ENCODE assay signal across 19 mouse cellular contexts in genomic region chr14:122111681-122112080, GRCm38 (mm10). TPM values are rescaled to one million over a fixed set of nuclear protein-coding genes. Genes with fewer than 3 reads are reported as not detected.
DNase-seq lines count a peak whose midpoint lies in the region; ATAC-seq and TF ChIP-seq lines count a peak whose summit lies in the region.
"Had no signal": no experiment of that assay in that cellular context is flagged by ENCODE, and none has a peak within 500 bp of the region (broad histone marks: within the 10 kb centered on the region; RNA-seq: fewer than 3 reads in every experiment).

No protein-coding gene starts in this region.

- peak; percentile 50 for TF ChIP-seq CTCF in hindbrain, postnatal 0 days (IDR thresholded peaks at IDR 0.05; ENCODE audit: low read depth)
- TF ChIP-seq CTCF in midbrain, postnatal 0 days (IDR thresholded peaks at IDR 0.05): peak; percentile 63
- peak; percentile 62 for TF ChIP-seq CTCF in stomach, postnatal 0 days (IDR thresholded peaks at IDR 0.05; ENCODE audit: low read depth)

- peaks cover 13% of the 10 kb centered on the region for H3K4me1 ChIP-seq in hindbrain, postnatal 0 days (ENCODE audit: insufficient read depth, low read length)
- H3K4me1 ChIP-seq in hindbrain, embryonic 14.5 days (replicated peaks; ENCODE audit: control insufficient read depth, insufficient read depth, low read length): peaks cover 19% of the 10 kb centered on the region
- peaks cover 10% of the 10 kb centered on the region for H3K4me1 ChIP-seq in midbrain, postnatal 0 days (ENCODE audit: insufficient read depth, low read length)
- H3K4me1 ChIP-seq in midbrain, embryonic 15.5 days: peaks cover 23% of the 10 kb centered on the region
- H3K4me1 ChIP-seq in stomach, postnatal 0 days (replicated peaks; ENCODE audit: control insufficient read depth, insufficient read depth): 0 out of 2 replicates have a peak, but pooled peaks cover 2% of the 10 kb centered on the region
- peaks cover 10% of the 10 kb centered on the region for H3K4me1 ChIP-seq in forebrain, embryonic 14.5 days (ENCODE audit: control insufficient read depth, insufficient read depth, low read length)

- H3K36me3 ChIP-seq in hindbrain, postnatal 0 days (ENCODE audit: insufficient read depth, low read length): no peaks in the 10 kb centered on the region
- peaks cover 13% of the 10 kb centered on the region; the same call in 1 of the 2 replicates for H3K36me3 ChIP-seq in hindbrain, embryonic 14.5 days (replicated peaks; ENCODE audit: control insufficient read depth, insufficient read depth)
- no peaks in the 10 kb centered on the region; the same call in 1 of the 2 replicates for H3K36me3 ChIP-seq in midbrain, postnatal 0 days (ENCODE audit: insufficient read depth, low read length)
- no peaks in the 10 kb centered on the region for H3K36me3 ChIP-seq in midbrain, embryonic 15.5 days (replicated peaks)
- H3K36me3 ChIP-seq in stomach, postnatal 0 days (ENCODE audit: control insufficient read depth, insufficient read depth, low read length): 0 out of 2 replicates have a peak, but pooled peaks cover 3% of the 10 kb centered on the region
- peaks cover 4% of the 10 kb centered on the region; the same call in 1 of the 2 replicates for H3K36me3 ChIP-seq in forebrain, embryonic 14.5 days (ENCODE audit: control insufficient read depth, insufficient read depth, low read length)
- H3K36me3 ChIP-seq: neural tube, embryonic 12.5 days had no signal

- H3K9me3 ChIP-seq in hindbrain, postnatal 0 days (ENCODE audit: low read length): no peaks in the 10 kb centered on the region
- H3K9me3 ChIP-seq in hindbrain, embryonic 14.5 days (ENCODE audit: control insufficient read depth, low read length): no peaks in the 10 kb centered on the region
- no peaks in the 10 kb centered on the region for H3K9me3 ChIP-seq in midbrain, postnatal 0 days (ENCODE audit: low read length)
- H3K9me3 ChIP-seq in midbrain, embryonic 15.5 days: no peaks in the 10 kb centered on the region
- no peaks in the 10 kb centered on the region for H3K9me3 ChIP-seq in stomach, postnatal 0 days (ENCODE audit: control insufficient read depth, low read length)
- H3K9me3 ChIP-seq in forebrain, embryonic 14.5 days (replicated peaks; ENCODE audit: control insufficient read depth, low read length): no peaks in the 10 kb centered on the region
- H3K9me3 ChIP-seq: hindbrain, embryonic 10.5 days; intestine, embryonic 15.5 days; limb, embryonic 10.5 days; liver, embryonic 15.5 days; neural tube, embryonic 12.5 days had no signal

- no peaks in the 10 kb centered on the region for H3K27me3 ChIP-seq in hindbrain, postnatal 0 days (ENCODE audit: insufficient read depth, low read length)
- no peaks in the 10 kb centered on the region for H3K27me3 ChIP-seq in hindbrain, embryonic 14.5 days (ENCODE audit: control insufficient read depth, insufficient read depth, low read length)
- H3K27me3 ChIP-seq in midbrain, postnatal 0 days (ENCODE audit: insufficient read depth, low read length): no peaks in the 10 kb centered on the region
- H3K27me3 ChIP-seq in midbrain, embryonic 15.5 days (replicated peaks): no peaks in the 10 kb centered on the region
- H3K27me3 ChIP-seq in stomach, postnatal 0 days (ENCODE audit: control insufficient read depth, insufficient read depth, low read length): no peaks in the 10 kb centered on the region
- H3K27me3 ChIP-seq in forebrain, embryonic 14.5 days (replicated peaks; ENCODE audit: control insufficient read depth, insufficient read depth, low read length): no peaks in the 10 kb centered on the region
- H3K27me3 ChIP-seq: intestine, embryonic 15.5 days; liver, embryonic 15.5 days; neural tube, embryonic 12.5 days had no signal

- no peak for DNase-seq in hindbrain, postnatal 0 days (ENCODE audit: low spot score)
- no peak for DNase-seq in hindbrain, embryonic 14.5 days (ENCODE audit: low spot score)
- no peak for DNase-seq in midbrain, postnatal 0 days (ENCODE audit: low spot score)
- DNase-seq in T-cell, adult 2 months (ENCODE audit: low spot score): peak; percentile 23
- no peak for DNase-seq in stomach, postnatal 0 days (ENCODE audit: low spot score)
- no peak for DNase-seq in forebrain, embryonic 14.5 days (ENCODE audit: low spot score)
- no peak for DNase-seq in spleen, adult 12 weeks (ENCODE audit: low spot score)
- DNase-seq: adrenal gland, postnatal 10 days; cerebellum, adult 9-10 months; kidney, postnatal 25 days; layer of hippocampus, postnatal 36 days; midbrain, embryonic 14.5 days had no signal

- H3K27ac ChIP-seq in hindbrain, postnatal 0 days: no peak overlapping the region
- H3K27ac ChIP-seq in hindbrain, embryonic 14.5 days: no peak overlapping the region
- H3K27ac ChIP-seq in midbrain, postnatal 0 days (ENCODE audit: low read depth, low read length): no peak overlapping the region
- H3K27ac ChIP-seq in midbrain, embryonic 15.5 days: no peak overlapping the region
- H3K27ac ChIP-seq in stomach, postnatal 0 days (replicated peaks): no peak overlapping the region
- H3K27ac ChIP-seq in forebrain, embryonic 14.5 days (ENCODE audit: low read depth, low read length): no peak overlapping the region
- H3K27ac ChIP-seq: hindbrain, embryonic 10.5 days; intestine, embryonic 15.5 days; limb, embryonic 10.5 days; liver, embryonic 15.5 days; macrophage; neural tube, embryonic 12.5 days had no signal

- no peak overlapping the region for H3K9ac ChIP-seq in hindbrain, postnatal 0 days (replicated peaks; ENCODE audit: low read length)
- no peak overlapping the region for H3K9ac ChIP-seq in hindbrain, embryonic 14.5 days
- no peak overlapping the region for H3K9ac ChIP-seq in midbrain, postnatal 0 days (replicated peaks; ENCODE audit: low read length, poor library complexity, severe bottlenecking)
- no peak overlapping the region for H3K9ac ChIP-seq in midbrain, embryonic 15.5 days
- H3K9ac ChIP-seq in stomach, postnatal 0 days (ENCODE audit: low read length): no peak overlapping the region
- no peak overlapping the region for H3K9ac ChIP-seq in forebrain, embryonic 14.5 days (ENCODE audit: low read length)
- H3K9ac ChIP-seq: intestine, embryonic 15.5 days; liver, embryonic 15.5 days; neural tube, embryonic 12.5 days had no signal

- WGBS in hindbrain, postnatal 0 days: 87% methylated on average over 2 of the region's 2 CpGs
- WGBS in hindbrain, embryonic 14.5 days: 97% methylated on average over 2 of the region's 2 CpGs
- 89% methylated on average over 2 of the region's 2 CpGs for WGBS in midbrain, postnatal 0 days
- 97% methylated on average over 2 of the region's 2 CpGs for WGBS in midbrain, embryonic 15.5 days
- 79% methylated on average over 2 of the region's 2 CpGs for WGBS in stomach, postnatal 0 days
- 89% methylated on average over 2 of the region's 2 CpGs for WGBS in forebrain, embryonic 14.5 days

- H3K4me3 ChIP-seq in hindbrain, postnatal 0 days (ENCODE audit: low read length): no peak overlapping the region
- no peak overlapping the region for H3K4me3 ChIP-seq in hindbrain, embryonic 14.5 days (replicated peaks; ENCODE audit: low read length)
- H3K4me3 ChIP-seq in midbrain, postnatal 0 days (ENCODE audit: low read depth, low read length): no peak overlapping the region
- H3K4me3 ChIP-seq in midbrain, embryonic 15.5 days: no peak overlapping the region
- no peak overlapping the region for H3K4me3 ChIP-seq in stomach, postnatal 0 days (ENCODE audit: low read depth, low read length)
- no peak overlapping the region for H3K4me3 ChIP-seq in forebrain, embryonic 14.5 days (ENCODE audit: low read depth, low read length)
- H3K4me3 ChIP-seq: hindbrain, embryonic 10.5 days; intestine, embryonic 15.5 days; limb, embryonic 10.5 days; liver, embryonic 15.5 days; neural tube, embryonic 12.5 days had no signal

- TF ChIP-seq EP300 in stomach, postnatal 0 days (optimal IDR thresholded peaks at IDR 0.05): no peak

- no peak for ATAC-seq in hindbrain, postnatal 0 days
- no peak for ATAC-seq in hindbrain, embryonic 14.5 days (ENCODE audit: low FRiP score)
- ATAC-seq in midbrain, postnatal 0 days (ENCODE audit: low FRiP score): no peak
- ATAC-seq in midbrain, embryonic 15.5 days (replicated peaks): no peak
- ATAC-seq in stomach, postnatal 0 days (ENCODE audit: low FRiP score, low TSS enrichment): no peak
- no peak for ATAC-seq in forebrain, embryonic 14.5 days
- ATAC-seq: intestine, embryonic 15.5 days had no signal

- H3K4me2 ChIP-seq in hindbrain, postnatal 0 days (ENCODE audit: low read depth, low read length): no peak overlapping the region
- H3K4me2 ChIP-seq in hindbrain, embryonic 14.5 days (replicated peaks): no peak overlapping the region
- H3K4me2 ChIP-seq in midbrain, postnatal 0 days (ENCODE audit: low read depth, low read length, poor library complexity, severe bottlenecking): no peak overlapping the region
- no peak overlapping the region for H3K4me2 ChIP-seq in midbrain, embryonic 15.5 days
- no peak overlapping the region for H3K4me2 ChIP-seq in stomach, postnatal 0 days (replicated peaks; ENCODE audit: low read depth)
- no peak overlapping the region for H3K4me2 ChIP-seq in forebrain, embryonic 14.5 days (ENCODE audit: low read length)
- H3K4me2 ChIP-seq: intestine, embryonic 15.5 days; liver, embryonic 15.5 days; neural tube, embryonic 12.5 days had no signal

RNA-seq across cellular contexts. Expression of gene Tm9sf2, which starts 4.8 kb away (rescaled TPM):
- 81.0 and 85.0 TPM in 2 replicates for total RNA-seq in hindbrain, postnatal 0 days (2014; rRNA removed)
- 105 and 112 TPM in 2 replicates for polyA plus RNA-seq in hindbrain, postnatal 0 days (2015; fragmentation: Nextera tagmentation; extraction: Ambion mirVana)
- polyA plus RNA-seq in hindbrain, embryonic 14.5 days (2014; fragmentation: Nextera tagmentation; extraction: Ambion mirVana): 124 and 130 TPM in 2 replicates
- total RNA-seq in midbrain, postnatal 0 days (2014; rRNA removed): 81.6 and 90.5 TPM in 2 replicates
- 103 and 104 TPM in 2 replicates for polyA plus RNA-seq in midbrain, postnatal 0 days (2015; fragmentation: Nextera tagmentation; extraction: Ambion mirVana)
- polyA plus RNA-seq in midbrain, embryonic 15.5 days (2015; fragmentation: Nextera tagmentation; extraction: Ambion mirVana): 102 and 106 TPM in 2 replicates
- 145 and 151 TPM in 2 replicates for polyA plus RNA-seq in stomach, postnatal 0 days (2015; fragmentation: Nextera tagmentation; extraction: Ambion mirVana)
- 110 and 122 TPM in 2 replicates for polyA plus RNA-seq in forebrain, embryonic 14.5 days (2014; fragmentation: Nextera tagmentation; extraction: Ambion mirVana)
